Mouse (Mus musculus): ENCODE measurements around the gene Slc33a1. TPM values are rescaled to one million over a fixed set of nuclear protein-coding genes. Genes with fewer than 3 reads are reported as not detected.

Slc33a1 gene
- 13.5 and 14.1 TPM in 2 replicates for polyA plus RNA-seq (2012; rRNA removed)

DNA sequence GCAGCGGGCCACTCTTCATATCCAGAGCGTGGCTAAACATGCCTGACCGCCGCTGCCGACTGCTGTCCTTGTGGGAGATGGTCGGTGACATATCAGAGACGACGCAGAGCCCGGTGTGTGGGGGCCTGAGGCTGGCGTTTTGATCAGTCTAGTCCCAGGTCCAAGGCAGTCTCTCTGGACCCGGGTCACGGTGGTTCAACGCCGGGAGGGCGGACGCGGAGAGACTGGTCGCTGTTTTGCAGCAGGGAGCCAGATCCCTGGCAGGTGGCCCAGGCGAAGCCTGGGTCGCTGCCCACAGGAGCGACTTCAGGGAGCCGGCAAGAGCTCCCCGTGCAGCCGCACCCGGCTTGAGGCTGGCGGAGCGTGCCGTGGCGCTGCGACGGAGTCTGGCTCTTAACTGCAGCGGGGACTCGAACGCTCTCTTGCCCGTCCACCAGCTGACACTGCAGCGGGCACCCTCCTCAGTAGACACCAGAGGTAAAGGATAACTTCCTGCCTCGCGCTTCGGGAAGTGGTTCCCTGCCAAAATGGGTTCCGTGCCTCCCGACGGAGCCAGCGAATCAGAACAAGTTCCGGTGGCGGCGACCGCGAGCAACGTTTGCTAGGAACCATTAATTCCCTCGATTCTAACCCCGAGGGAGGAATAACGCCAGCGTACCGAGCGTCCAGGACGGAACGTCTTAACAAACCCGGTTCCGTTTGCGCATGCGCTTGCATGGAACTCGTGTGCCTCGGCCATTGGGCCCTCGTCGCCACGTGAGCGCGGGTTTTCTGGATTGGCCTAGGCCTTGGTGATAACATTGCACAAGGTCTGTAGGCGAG, at the start of gene Slc33a1:
Gene Slc33a1 (minus strand): TSS at position 669 of the 822 bp plus-strand sequence.

DNA sequence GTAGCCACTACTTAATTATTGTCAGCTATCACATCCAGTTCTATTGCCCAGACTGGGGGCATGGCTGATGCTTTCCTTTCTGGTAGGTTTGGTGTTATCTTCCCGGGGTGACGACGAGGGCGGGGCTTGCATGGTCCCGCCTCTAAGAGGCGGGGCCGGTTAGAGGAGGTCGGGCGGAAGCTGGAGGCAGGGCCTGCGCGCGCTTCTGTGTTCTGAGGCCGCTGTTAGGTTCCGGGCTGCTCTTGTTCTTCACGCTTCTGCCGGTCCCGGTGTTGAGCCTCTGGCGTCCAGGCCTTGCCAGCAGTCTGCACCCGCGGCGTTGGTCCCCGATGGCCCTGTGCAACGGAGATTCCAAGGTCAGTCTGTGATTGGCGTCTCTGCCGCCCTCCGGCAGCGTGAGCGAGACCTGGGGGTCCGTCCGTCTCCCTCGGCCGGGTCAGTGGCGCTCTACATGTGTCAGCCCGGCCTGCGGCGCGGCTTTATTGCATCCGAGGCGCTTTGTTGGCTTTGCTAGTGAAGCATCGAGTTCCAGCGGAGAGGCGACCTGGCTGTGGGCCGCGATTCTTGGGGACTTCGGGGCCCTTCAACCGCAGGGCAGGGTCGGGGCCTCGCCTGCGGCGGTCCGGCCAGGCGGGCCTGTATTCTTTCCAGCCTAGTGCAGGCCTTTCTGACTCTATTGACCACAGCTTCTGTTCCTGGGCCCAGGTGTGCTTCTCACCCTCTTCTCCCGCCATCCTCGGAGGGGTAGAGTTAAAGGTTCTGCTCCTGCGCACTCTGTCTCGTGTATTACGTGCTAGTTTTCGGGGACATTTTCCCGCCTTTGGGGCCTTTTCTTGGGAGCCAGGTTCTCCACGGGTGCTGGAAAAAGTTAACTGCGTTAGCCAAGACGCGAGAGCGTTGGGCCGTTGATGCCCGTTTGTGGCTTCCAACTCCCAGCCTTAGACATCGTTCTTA, 11.7 kb upstream of the Slc33a1 start, which contains the start of gene Gmps:
Gene Gmps (plus strand): TSS at position 152 of the 954 bp plus-strand sequence.

GRCm38 (mm10) chr3:63928878-63929859, 35.4 kb downstream of the Slc33a1 start, which contains the start of gene E130311K13Rik:
TSS of gene E130311K13Rik (minus strand) at chr3:63929472.

DNA sequence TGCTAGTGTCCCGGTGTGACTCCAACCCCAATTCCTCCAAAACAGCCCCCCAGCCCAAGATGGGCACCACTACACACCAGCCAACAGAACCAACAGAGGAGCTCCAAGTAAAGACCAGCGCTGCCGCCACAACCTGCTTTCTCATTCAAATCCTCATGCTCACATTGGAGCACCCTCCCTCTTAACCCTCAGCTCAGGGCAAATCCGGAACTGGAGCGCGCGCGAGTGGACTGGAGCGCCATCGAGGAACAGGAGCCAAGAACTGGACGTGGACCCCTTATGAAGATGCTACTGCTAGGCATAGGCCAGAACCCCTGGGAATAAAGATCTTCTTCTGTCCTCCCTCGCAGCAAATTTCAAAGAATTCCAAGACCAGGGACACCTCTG, 65.3 kb downstream of the Slc33a1 start, which contains the start of gene Plch1:
Gene Plch1 (minus strand): TSS at position 164 of the 387 bp plus-strand sequence.

Other genes starting within 250 kb of the Slc33a1 start
- 0.17 and 0.18 TPM in 2 replicates for gene Plch1, start 65.3 kb downstream of the Slc33a1 start, polyA plus RNA-seq (2012; rRNA removed)
- gene E130311K13Rik, start 35.3 kb downstream of the Slc33a1 start, polyA plus RNA-seq (2012; rRNA removed): 1.4 and 1.8 TPM in 2 replicates
- gene Gmps, start 11.3 kb upstream of the Slc33a1 start, polyA plus RNA-seq (2012; rRNA removed): 5.5 and 5.6 TPM in 2 replicates
- under 0.01 and 0.01 TPM in 2 replicates for gene Vmn2r1, start 116.8 kb upstream of the Slc33a1 start, polyA plus RNA-seq (2012; rRNA removed)
- not detected in 2 replicates for gene Vmn2r2, start 177.2 kb upstream of the Slc33a1 start, polyA plus RNA-seq (2012; rRNA removed)